ENCODE assay signal across 12 mouse cellular contexts in the genomic region with DNA sequence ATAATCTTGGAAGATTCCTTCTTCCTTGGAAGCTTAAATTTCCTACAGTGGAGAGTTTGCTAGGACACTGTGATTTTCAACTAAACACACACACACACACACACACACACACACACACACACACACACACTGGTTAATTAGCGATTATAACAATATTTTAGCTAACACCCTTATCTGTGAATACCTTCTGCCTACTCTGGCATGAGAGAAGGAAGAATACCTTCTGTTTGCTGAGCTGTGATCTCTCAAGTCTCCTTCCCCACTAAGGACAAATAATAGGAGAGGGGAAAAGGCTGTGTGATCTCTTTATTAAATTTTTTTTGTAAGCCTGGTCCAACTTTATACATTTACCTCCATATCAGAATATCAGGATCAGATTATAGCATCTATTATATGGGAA.
"Had no signal": no experiment of that assay in that cellular context is flagged by ENCODE, and none has a peak within 500 bp of the region (broad histone marks: within the 10 kb centered on the region; RNA-seq: fewer than 3 reads in every experiment).

No protein-coding gene starts in this region.

- DNase-seq: left cerebral cortex, postnatal 4 days; liver; liver, embryonic 13.5 days; liver, postnatal 0 days; lung, adult 18-20 months; lung, adult 2 months; lung, embryonic 14.5 days; lung, postnatal 10 days; lung, postnatal 14 days; lung, postnatal 36 days; lung, postnatal 4 days; midbrain, embryonic 14.5 days had no signal
